Mouse (Mus musculus): ENCODE data around the gene B430305J03Rik.

The B430305J03Rik gene

GRCm38 (mm10) chr3:61365779-61366373 is at the start of gene B430305J03Rik:
Gene B430305J03Rik (minus strand): TSS chr3:61365951.
- DNase-seq (ENCODE audit: low read depth): no peak

GRCm38 (mm10) chr3:61409683-61410082 is 43.9 kb upstream of the B430305J03Rik start:
- DNase-seq (ENCODE audit: low read depth): peak; percentile 17

- no peak for DNase-seq (ENCODE audit: low read depth)
These were observed 41.2 kb upstream of the B430305J03Rik start for GRCm38 (mm10) chr3:61406921-61407320.

GRCm38 (mm10) chr3:61400823-61401387 is 35.2 kb upstream of the B430305J03Rik start:
- peak; percentile 16 for DNase-seq (ENCODE audit: low read depth)

GRCm38 (mm10) chr3:61396728-61397127 is 31.0 kb upstream of the B430305J03Rik start:
- DNase-seq (ENCODE audit: low read depth): no peak

GRCm38 (mm10) chr3:61395382-61395781 is 29.6 kb upstream of the B430305J03Rik start:
- no peak for DNase-seq (ENCODE audit: low read depth)

- no peak for DNase-seq (ENCODE audit: low read depth)
These were observed 27.8 kb upstream of the B430305J03Rik start for GRCm38 (mm10) chr3:61393520-61393919.

- DNase-seq (ENCODE audit: low read depth): no peak
These were observed 27.1 kb upstream of the B430305J03Rik start for GRCm38 (mm10) chr3:61392881-61393280.

GRCm38 (mm10) chr3:61391564-61391963 is 25.8 kb upstream of the B430305J03Rik start:
- no peak for DNase-seq (ENCODE audit: low read depth)

GRCm38 (mm10) chr3:61386368-61386767 is 20.6 kb upstream of the B430305J03Rik start:
- no peak for DNase-seq (ENCODE audit: low read depth)

GRCm38 (mm10) chr3:61376001-61376400 is 10.2 kb upstream of the B430305J03Rik start:
- no peak for DNase-seq (ENCODE audit: low read depth)

- no peak for DNase-seq (ENCODE audit: low read depth)
These were observed 2.7 kb upstream of the B430305J03Rik start for GRCm38 (mm10) chr3:61368446-61368845.

GRCm38 (mm10) chr3:61364978-61365778 is 573 bp downstream of the B430305J03Rik start:
- DNase-seq (ENCODE audit: low read depth): no peak

GRCm38 (mm10) chr3:61364661-61364977 is 1.1 kb downstream of the B430305J03Rik start:
- DNase-seq (ENCODE audit: low read depth): no peak

GRCm38 (mm10) chr3:61363989-61364660 is 1.6 kb downstream of the B430305J03Rik start:
- DNase-seq (ENCODE audit: low read depth): peak; percentile 79

GRCm38 (mm10) chr3:61363161-61363988 is 2.4 kb downstream of the B430305J03Rik start:
- peak; percentile 99 for DNase-seq (ENCODE audit: low read depth)

GRCm38 (mm10) chr3:61362821-61363160 is 3.0 kb downstream of the B430305J03Rik start:
- DNase-seq (ENCODE audit: low read depth): no peak

GRCm38 (mm10) chr3:61361338-61361737 is 4.4 kb downstream of the B430305J03Rik start, which contains the start of gene Rap2b:
Gene Rap2b (plus strand): TSS chr3:61361638.
- DNase-seq (ENCODE audit: low read depth): no peak

GRCm38 (mm10) chr3:61358756-61359293 is 6.9 kb downstream of the B430305J03Rik start:
- no peak for DNase-seq (ENCODE audit: low read depth)

GRCm38 (mm10) chr3:61358107-61358506 is 7.6 kb downstream of the B430305J03Rik start:
- DNase-seq (ENCODE audit: low read depth): no peak

GRCm38 (mm10) chr3:61355464-61355863 is 10.3 kb downstream of the B430305J03Rik start:
- DNase-seq (ENCODE audit: low read depth): no peak

- no peak for DNase-seq (ENCODE audit: low read depth)
These were observed 16.3 kb downstream of the B430305J03Rik start for GRCm38 (mm10) chr3:61349433-61349832.
